Mouse (Mus musculus) bone marrow macrophage, adult 2 months (primary cell): ENCODE measurements at regions not wholly inside any gene's neighbourhood (a gene's known extent, or its start where the extent isn't known, plus 50 kb on each side); places are given as distances from the start of the nearest gene placed in this dataset.

Source experiments
- CTCF ChIP-seq: IDR thresholded peaks from 2 replicates; pipeline ENCODE4 v1.5.1; 2012; ENCODE audit warnings: low read depth, mild to moderate bottlenecking, low read length, moderate library complexity
- POLR2A ChIP-seq: IDR thresholded peaks from 2 replicates; pipeline ENCODE4 v1.6.1; 2012; ENCODE audit warnings: mild to moderate bottlenecking, low read depth, low read length, borderline replicate concordance

- TF ChIP-seq CTCF = no peak
- no peak for TF ChIP-seq POLR2A
Measured at GRCm38 (mm10) chr15:61299796-61300195, 377.0 kb upstream of the A1bg start.
